In the genomic region with DNA sequence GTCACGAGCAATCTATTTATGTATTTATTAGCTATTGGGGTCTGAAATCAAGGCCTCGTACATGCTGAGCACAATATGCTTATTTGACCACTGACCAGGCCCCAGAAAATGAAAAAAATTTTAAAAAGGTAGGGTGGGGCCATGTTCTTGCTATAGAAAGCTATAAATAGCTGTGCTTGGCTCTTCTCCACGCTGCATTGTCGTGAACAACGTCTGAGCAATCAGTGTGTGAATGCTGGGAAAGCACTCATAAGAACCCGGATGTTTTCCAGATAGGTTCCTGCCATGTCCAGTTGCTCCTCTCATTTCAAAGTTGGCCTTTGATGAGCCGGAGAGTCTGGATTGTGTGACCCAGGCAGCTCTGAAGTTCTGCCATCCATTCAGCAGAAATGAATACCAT, we compare ENCODE assay signal across 13 mouse cellular contexts. TPM values are rescaled to one million over a fixed set of nuclear protein-coding genes. Genes with fewer than 3 reads are reported as not detected.
"Had no signal": no experiment of that assay in that cellular context is flagged by ENCODE, and none has a peak within 500 bp of the region (broad histone marks: within the 10 kb centered on the region; RNA-seq: fewer than 3 reads in every experiment).

No protein-coding gene starts in this region.

- H3K27ac ChIP-seq: kidney, postnatal 0 days; limb, embryonic 10.5 days; liver, embryonic 15.5 days; midbrain, embryonic 15.5 days; neural tube, embryonic 12.5 days; stomach, postnatal 0 days had no signal

- ATAC-seq: lung, postnatal 0 days; midbrain, embryonic 15.5 days had no signal

- H3K9ac ChIP-seq: liver, embryonic 15.5 days; midbrain, embryonic 15.5 days; neural tube, embryonic 12.5 days had no signal

- H3K4me3 ChIP-seq: limb, embryonic 10.5 days; liver, embryonic 15.5 days; midbrain, embryonic 15.5 days; neural tube, embryonic 12.5 days had no signal

- H3K9me3 ChIP-seq: limb, embryonic 10.5 days; liver, embryonic 15.5 days; midbrain, embryonic 15.5 days had no signal

- DNase-seq: kidney, postnatal 36 days; lung, adult 2 months; lung, postnatal 36 days; thymus, postnatal 4 days had no signal

- H3K36me3 ChIP-seq: limb, embryonic 10.5 days; liver, embryonic 15.5 days; midbrain, embryonic 15.5 days; neural tube, embryonic 12.5 days had no signal

- H3K4me1 ChIP-seq: limb, embryonic 10.5 days; liver, embryonic 15.5 days; neural tube, embryonic 12.5 days had no signal

- H3K4me2 ChIP-seq: liver, embryonic 11.5 days; liver, embryonic 15.5 days; midbrain, embryonic 15.5 days; neural tube, embryonic 12.5 days had no signal

- H3K27me3 ChIP-seq: liver, embryonic 15.5 days; midbrain, embryonic 15.5 days; neural tube, embryonic 12.5 days had no signal

RNA-seq across cellular contexts. Expression of a gene that starts 46.8 kb away (rescaled TPM):
- total RNA-seq: monocyte, adult 5-6 weeks had no signal
